Mouse (Mus musculus) ES-CJ7 (cell line): ENCODE results near the gene Rabggtb.
"Not testable (repeated sequence)": the region's sequence is repeated elsewhere in the genome, so short reads cannot be mapped to it uniquely, and the experiment has no call there.

ENCODE experiments used
- DNase-seq: peaks from one replicate; pipeline ENCODE4 v3.0.0; 2011; ENCODE audit warnings: low read depth, low spot score

Gene Rabggtb

DNA sequence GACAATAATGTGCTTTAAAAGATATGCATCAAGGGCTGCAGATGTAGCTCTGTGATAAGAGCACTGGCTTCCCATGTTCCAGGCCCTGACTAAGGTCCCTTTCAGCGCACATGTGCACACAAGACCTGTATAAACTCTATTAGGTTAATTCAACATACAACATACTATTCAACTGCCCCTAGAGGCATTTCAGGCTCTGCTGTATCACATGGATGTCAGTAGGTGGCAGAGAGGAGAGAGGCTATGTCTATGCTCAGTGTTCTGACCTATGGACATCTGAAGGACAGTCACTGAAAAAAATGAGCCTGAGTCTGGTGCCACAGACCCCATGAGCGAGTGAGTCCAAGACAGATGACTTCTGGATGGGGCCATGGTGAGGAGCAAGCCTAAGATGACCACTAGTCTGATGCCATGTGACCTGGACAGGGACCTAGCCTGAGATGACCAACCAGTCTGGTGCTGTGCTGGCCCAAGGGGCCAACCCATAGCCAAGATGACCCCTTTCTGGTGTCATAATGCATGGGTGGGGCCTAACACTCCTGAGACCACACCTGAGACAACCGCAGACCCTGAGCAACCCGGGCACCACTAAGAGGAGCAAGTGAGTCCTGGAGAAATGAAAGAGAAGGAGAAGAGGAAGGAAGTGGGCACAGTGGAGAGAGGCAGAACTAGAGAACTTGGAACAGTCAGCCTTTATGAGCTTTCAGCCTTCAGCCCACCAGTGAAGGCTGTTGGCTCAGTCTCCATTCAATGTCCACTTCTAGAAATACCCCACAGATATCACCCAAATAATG is 48.0 kb downstream of the Rabggtb start:
- no peak for DNase-seq

DNA sequence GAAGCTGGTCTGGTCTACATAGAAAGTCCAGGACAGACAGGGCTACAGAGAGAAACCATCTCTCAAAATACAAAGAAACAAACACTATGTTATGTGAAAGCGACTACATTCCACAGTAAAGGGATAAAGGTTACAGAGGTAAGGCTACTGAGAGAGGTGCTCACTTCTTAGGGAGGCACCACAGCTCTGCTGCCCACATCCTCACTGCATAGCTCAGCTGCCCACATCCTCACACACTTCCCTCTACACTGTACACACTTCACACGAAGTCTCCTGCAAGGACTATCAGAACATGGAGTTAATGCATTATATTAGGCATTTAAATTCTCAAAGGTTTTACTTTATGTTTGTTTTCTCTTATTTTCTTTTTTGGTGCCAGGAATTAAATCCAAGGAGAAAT is 49.0 kb downstream of the Rabggtb start:
- DNase-seq = no peak

DNA sequence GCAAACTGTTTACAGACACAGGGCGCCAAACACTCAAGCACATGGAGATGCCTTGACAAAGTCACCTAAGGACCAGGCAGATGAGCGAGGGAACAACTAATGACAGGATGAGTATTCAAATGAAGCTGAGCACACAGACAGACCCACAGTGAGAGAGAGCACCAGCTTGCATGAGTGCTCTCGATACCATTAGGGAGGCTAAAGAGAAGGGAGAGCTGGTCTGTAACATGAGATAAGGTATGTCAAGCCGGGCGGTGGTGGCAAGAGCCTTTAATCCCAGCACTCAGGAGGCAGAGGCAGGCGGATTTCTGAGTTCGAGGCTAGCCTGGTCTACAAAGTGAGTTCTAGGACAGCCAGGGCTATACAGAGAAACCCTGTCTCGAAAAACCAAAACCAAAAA is 52.4 kb downstream of the Rabggtb start:
- not testable (repeated sequence) for DNase-seq

DNA sequence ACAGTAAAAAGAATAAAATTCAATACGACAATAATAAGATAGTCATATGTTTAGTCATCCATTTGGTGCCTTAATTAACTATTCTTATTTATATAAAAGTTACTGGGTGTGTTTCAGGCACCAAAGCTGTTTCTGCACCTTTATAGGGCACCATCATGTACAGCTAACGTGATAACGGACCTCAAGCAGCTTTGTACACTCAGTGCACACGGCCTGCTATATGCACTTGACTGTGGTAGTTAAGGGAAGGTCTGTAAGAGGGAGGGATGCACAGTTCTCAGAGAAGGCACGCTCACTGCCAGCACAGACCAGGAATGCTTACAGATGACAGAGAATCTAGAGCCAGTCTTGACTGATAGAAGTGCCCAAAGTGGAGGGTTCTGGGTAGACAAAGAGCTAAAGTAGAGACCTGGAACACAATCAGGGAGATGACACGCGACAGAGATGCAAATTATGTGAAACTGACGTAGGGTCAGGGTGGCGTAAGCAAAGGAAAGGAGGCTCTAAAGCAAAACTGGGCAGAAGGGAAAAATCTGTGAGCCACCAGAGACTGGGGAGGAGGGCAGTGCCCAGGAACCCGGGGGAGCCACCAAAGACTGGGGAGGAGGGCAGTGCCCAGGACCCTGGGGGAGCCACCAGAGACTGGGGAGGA is 54.3 kb downstream of the Rabggtb start:
- no peak for DNase-seq
